Mouse (Mus musculus): ENCODE measurements around the gene Actrt1. TPM values are rescaled to one million over a fixed set of nuclear protein-coding genes. Genes with fewer than 3 reads are reported as not detected.

The Actrt1 gene
- total RNA-seq (2014; rRNA removed): not detected in 2 replicates
- not detected in 2 replicates for polyA plus RNA-seq (2012; rRNA removed)

DNA sequence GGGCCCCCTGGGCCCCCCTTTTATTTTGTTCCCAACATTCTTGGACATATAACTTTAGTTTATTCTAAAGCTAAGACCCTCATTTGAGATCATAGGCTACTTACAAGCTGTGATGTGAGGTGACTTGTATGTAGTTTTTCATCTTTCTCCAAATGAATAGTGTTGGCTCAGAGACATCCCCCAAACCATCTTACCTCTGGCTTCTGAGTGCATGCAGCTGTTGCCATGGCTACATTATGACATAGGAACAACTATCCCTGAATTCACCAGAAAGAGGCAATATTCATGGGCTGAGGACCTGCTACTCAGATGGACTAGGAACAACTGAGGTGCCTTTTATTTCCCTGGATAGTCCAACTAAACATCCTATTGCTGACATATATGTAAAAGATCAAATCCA, at the start of gene Actrt1:
Actrt1 (plus strand) TSS at position 301 of the 400 bp plus-strand sequence.
- no peak within 1 kb of the TSS for H3K27ac ChIP-seq (replicated peaks; ENCODE audit: insufficient read depth, low read depth, low read length)
- no peak for DNase-seq (ENCODE audit: extremely low read depth, low read depth, low spot score)

DNA sequence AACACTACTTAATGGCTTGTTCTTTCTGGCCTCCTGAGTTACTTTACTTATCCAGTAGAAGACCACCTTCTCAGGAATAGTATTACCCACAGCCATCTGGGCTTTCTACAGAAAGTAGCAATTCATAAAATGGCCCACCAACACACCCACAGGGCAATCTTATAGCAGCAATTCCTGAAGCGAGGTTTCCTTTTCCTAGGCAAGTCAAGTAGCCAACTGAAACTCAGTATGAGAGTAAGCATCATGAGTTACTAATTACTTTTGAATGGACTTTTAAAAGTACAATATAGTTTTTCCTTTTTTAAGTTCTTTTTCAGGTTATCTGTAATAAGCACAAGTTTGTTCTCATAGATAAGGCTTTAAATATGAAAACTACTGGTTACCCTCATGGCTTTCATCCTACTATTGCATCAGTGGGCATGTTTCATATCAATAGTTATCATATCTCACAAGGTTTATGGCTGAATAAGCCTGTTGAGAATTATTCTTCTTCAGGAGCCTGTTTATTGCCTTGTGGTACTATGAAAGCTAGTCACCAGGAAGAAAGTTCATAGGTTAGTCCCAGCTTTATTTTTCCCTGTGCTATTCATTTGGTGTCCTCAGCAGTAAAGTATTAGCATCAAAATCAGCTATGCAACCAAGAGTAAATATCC, 2.8 kb downstream of the Actrt1 start:
- no peak overlapping the region for H3K27ac ChIP-seq (replicated peaks; ENCODE audit: insufficient read depth, low read depth, low read length)
- WGBS: 65% methylated on average over 1 of the region's 1 CpGs
- no peak overlapping the region for H3K4me3 ChIP-seq (ENCODE audit: insufficient read depth, low read depth, low read length)
- H3K36me3 ChIP-seq (ENCODE audit: control insufficient read depth, insufficient read depth, low read length): no peaks in the 10 kb centered on the region
- H3K9ac ChIP-seq (ENCODE audit: low read depth, low read length): no peak overlapping the region
- H3K79me2 ChIP-seq (ENCODE audit: control insufficient read depth, insufficient read depth, low read length): no peaks in the 10 kb centered on the region
- no peak for DNase-seq (ENCODE audit: extremely low read depth, low read depth, low spot score)
- no peaks in the 10 kb centered on the region for H3K4me1 ChIP-seq (ENCODE audit: control insufficient read depth, insufficient read depth, low read length)
- no peaks in the 10 kb centered on the region for H3K27me3 ChIP-seq (ENCODE audit: control insufficient read depth, insufficient read depth, low read length)
- TF ChIP-seq CTCF (IDR thresholded peaks at IDR 0.05; ENCODE audit: low read depth, low read length): no peak
- no peak for TF ChIP-seq POLR2A (IDR thresholded peaks at IDR 0.05; ENCODE audit: extremely low read depth, insufficient read depth, low read length)

More for the DNA sequence above, at the start of gene Actrt1:
- Histone ChIP-seq H3K79me2 (ENCODE audit: control insufficient read depth, insufficient read depth, low read length) (no peaks in the 10 kb centered on the region), H3K9ac (ENCODE audit: low read depth, low read length) (no peak within 1 kb of the TSS), H3K36me3 (ENCODE audit: control insufficient read depth, insufficient read depth, low read length) (no peaks in the 10 kb centered on the region), H3K27me3 (ENCODE audit: control insufficient read depth, insufficient read depth, low read length) (no peaks in the 10 kb centered on the region), H3K4me3 (ENCODE audit: insufficient read depth, low read depth, low read length) (no peak within 1 kb of the TSS), H3K4me1 (ENCODE audit: control insufficient read depth, insufficient read depth, low read length) (no peaks in the 10 kb centered on the region)
- TF ChIP-seq CTCF (IDR thresholded peaks at IDR 0.05; ENCODE audit: low read depth, low read length): no peak
- TF ChIP-seq POLR2A (IDR thresholded peaks at IDR 0.05; ENCODE audit: extremely low read depth, insufficient read depth, low read length): no peak

Measured in liver, adult 2 months (tissue).